Mouse (Mus musculus) cerebellum, postnatal 10 days (tissue): ENCODE measurements at regions not wholly inside any gene's neighbourhood (a gene's known extent, or its start where the extent isn't known, plus 50 kb on each side); places are given as distances from the start of the nearest gene placed in this dataset.

Experiments used
- DNase-seq, 2 experiments: peaks; one replicate each; pipeline ENCODE4 v3.0.0; 2021; ENCODE audit warnings: mixed read lengths in 2 of 2

GRCm38 (mm10) chr8:49631286-49631685 is 787.5 kb upstream of the Tenm3 start:
- peak; percentile 11 to 29 for DNase-seq

- peak; percentile 5 to 16 for DNase-seq
These were observed 784.3 kb upstream of the Tenm3 start for GRCm38 (mm10) chr8:49627966-49628495.

GRCm38 (mm10) chr8:49595501-49595900 is 751.8 kb upstream of the Tenm3 start:
- DNase-seq, result peak; percentile 61 to 73

DNA sequence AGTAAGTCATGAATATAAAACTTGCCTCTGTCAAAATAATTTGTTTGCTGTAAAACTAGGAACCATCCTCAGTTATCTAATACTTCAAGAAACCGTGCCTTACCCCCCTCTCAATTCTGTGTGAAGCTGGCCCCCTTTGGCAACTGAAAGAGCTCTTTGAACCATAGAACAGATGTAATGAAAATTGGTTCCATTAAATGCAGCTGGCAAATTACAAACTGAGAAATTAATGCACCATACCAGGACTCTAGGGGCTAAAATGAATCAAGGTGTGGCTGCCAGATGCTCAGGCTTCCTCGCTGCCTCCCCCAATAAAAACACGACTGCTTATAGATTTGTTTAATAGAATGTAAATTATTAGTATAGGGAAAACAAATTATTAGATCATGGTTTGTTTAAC is 723.7 kb upstream of the Tenm3 start:
- DNase-seq, result no peak

GRCm38 (mm10) chr8:49563499-49564279 is 719.9 kb upstream of the Tenm3 start:
- no peak for DNase-seq

DNA sequence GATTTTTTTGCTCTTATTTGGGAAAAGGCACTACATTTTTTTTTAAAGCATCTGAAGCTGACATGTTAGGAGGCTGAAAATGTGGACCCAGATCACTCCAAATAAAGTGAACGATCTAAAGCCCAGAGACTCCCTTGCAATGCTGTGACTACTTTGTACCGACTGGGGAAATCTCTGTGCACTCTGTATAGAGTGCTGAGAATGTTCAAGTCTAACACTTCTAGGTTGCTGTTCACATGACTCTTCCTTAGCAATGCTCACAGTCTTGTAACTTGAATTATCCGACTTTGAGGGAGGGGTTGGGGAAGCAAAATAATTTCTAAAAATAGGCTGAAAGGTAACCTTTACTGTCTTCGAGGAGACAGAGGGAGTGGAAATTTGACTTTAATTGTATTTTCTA is 719.2 kb upstream of the Tenm3 start:
- no peak for DNase-seq

GRCm38 (mm10) chr8:49555724-49556457 is 712.1 kb upstream of the Tenm3 start:
- no peak for DNase-seq

DNA sequence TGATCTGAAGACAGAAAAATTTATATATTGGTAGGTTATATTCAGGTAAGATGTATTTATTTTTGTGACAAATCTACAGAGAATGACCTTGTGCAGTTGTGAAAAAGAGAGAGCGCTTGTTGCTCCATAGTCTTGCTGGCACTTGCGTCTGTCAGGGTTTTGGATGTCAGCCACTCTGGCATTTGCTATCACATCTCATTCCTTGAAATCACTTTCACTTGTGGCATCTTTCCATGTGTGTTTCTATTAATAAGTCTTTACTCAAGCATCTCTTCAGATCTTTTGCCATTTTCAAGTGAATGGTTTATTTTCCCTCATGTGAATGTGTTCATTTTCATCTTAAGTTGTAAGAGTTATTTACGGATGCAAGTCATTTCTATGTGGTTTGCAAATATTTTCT is 709.4 kb upstream of the Tenm3 start:
- peak; percentile 74 for DNase-seq

DNA sequence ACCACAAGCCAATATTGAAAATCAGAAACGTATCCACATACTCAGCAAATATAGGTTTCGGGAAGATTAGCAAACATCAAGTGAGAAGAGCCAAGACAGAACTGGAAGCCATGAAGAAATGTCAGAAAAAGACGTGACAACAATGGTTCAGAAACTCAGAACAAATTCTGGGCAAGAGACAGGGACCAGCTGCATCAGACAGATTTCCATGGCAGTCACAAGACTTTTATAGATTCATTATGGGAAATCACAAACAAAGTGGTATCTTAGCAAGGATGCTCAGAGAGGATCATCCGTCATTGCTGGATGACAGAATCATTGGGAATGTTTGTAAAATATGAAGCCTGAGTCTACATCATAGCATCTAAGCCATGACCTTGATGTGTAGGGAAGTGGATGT is 699.6 kb upstream of the Tenm3 start:
- no peak for DNase-seq

DNA sequence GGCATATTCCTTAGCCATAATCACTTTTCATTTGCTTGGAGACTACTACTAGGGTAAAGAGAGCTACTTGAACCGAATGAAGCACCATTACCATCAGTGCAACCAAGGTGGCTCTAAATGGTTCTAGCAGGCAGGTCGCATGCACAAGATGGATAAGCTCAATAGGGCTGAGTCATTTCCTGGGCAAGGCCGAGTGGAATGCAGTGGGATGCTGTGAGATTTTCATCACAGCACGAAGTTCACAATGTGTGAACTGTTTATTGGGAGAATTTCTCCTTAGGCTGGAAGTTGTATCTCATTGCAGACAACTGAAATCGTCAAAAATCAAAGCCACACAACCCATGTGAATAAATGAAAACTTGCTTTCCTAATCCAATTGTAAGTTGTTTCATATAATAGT is 697.6 kb upstream of the Tenm3 start:
- DNase-seq, result no peak

GRCm38 (mm10) chr8:49533412-49534351 is 689.9 kb upstream of the Tenm3 start:
- no peak for DNase-seq

DNA sequence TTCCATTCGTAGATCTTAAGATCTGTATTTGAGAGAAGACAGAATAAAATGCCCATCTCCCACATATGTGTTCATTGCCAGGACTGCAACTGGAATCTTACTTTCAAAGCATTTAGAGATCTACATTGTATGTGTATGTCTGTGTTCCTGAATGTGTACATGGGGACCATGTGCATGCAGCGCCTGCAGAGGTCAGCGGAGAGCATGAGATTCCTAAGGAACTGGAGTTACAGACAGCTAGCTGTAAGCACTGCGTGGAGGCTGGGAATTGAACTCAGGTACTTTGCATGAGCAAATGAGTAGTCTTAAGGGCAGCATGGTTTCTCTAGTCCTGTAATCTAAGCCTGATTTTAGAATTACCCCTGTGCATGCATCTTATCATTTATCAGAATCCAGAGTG is 685.5 kb upstream of the Tenm3 start:
- peak; percentile 40 to 41 for DNase-seq

DNA sequence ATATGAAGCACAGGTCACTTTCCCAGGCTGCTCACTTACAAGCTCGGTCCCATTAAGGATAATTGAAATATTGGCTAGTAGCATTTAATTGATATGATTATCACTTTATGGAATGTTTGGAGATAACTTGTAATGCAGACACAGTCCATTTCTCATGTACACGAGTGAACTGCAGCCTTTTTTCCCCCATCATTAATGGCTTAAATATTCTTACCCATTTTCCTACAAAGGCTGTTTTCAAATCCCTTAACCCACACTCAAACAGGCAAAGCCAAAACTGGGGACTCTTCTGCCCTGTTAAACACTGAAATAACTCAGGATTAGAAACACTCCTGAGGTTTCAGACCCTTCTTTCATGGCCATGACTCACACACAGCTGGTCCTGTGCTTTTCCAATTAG is 649.2 kb upstream of the Tenm3 start:
- DNase-seq, result no peak

DNA sequence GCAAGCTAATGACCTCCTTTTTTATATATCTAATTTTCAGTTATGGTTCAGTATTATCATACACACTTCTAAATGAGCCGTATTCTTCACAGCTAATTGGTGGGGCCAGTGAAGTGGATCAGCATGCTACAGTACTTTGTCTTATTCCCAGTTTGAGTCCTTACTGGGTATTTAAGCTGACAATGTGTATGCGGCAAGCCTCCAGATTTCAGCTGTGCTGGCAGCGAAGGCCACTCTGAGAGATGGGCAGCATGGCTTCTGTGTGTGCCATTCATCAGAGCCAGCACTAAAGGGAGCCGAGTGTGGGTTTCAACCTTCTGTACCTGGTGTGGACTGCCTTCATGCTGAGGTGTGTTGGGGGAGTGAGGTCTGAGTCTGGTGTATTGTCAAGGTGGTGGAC is 641.5 kb upstream of the Tenm3 start:
- DNase-seq, result peak; percentile 80 to 90

DNA sequence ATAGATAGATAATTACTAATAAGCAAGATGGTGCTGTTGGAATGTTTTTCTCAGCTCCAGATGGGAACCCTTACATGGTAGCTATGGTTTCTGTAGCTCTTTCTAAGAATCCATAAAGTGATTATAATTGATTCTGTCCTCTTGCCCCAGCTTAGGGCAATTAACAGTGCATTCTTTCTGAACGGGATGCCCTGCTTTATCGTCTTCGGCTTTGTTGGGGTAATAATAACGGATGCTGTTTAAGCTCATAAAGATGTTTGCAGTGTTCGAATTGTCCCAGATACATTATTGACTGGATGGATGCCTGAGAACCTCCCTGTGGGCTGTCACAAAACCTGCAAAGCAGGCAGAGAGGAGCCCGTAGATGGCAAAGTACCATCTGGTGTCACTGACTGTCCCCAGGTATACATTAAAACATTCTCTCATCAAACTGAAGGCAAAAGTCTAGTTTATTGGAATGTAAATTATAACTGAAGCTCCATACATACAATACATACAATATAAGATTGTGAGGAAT is 637.8 kb upstream of the Tenm3 start:
- peak in 1 of 2 experiments; percentile 25 for DNase-seq

GRCm38 (mm10) chr8:49465911-49466518 is 622.3 kb upstream of the Tenm3 start:
- DNase-seq, result peak; percentile 58 to 75

DNA sequence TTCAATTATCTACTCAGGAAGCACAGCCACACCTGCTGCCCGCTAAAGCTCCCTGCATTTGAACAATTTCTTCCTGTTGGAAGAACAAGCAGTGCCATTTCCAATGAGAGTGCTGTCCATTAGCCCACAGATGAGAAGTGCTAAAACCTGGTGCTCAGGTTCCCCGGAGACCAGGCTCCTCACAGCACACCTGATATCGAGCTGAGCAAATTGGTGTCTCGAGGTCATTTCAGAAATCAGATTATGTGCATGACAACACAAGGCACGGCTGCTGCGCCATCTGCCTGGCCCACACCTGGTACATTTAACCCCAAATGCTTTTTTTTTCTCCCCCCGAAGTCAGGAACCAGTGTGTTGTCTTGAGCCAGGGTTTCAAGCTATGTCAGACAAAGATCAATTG is 621.3 kb upstream of the Tenm3 start:
- peak; percentile 28 to 31 for DNase-seq

- DNase-seq, result no peak
These were observed 618.9 kb upstream of the Tenm3 start for GRCm38 (mm10) chr8:49462602-49463001.

DNA sequence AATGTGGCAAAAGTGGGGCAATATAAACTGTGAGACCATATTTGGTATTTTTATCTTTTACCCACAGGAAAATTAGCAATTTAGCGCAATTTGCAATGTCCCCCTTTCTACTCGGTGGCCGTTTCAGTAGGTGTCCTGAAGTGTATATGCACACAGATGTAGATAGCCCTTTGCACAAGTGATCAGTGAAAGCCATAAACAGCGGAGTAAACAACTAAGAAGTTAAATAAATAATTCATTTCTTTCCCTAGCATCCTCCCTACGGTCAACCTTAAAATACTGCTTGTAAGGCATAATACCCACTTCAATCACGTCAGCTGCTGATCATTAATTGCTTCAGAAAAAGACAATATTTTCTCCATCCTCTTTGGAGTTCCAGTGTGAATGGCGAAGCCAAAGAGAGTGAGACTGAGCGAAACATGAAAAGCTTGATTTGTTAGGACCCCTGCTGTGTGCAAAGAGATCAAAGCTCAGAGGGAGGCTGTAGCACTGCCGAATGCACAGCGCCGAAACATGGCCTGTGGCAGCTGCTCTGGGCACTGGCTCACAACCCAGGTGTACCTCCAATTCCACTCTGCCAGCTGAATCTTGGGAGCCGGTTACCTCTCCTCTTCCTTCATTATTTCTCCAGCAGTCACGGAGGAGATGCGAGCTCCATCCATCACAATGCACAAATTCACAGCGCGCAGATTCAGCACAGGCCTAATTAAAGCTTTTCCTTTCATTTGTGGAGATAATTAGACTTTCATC is 618.1 kb upstream of the Tenm3 start:
- DNase-seq, result peak; percentile 60 to 63

GRCm38 (mm10) chr8:49445444-49445843 is 601.7 kb upstream of the Tenm3 start:
- DNase-seq, result no peak

- no peak for DNase-seq
These were observed 597.5 kb upstream of the Tenm3 start for GRCm38 (mm10) chr8:49441270-49441669.
